ENCODE assay signal across 10 mouse cellular contexts in the genomic region with DNA sequence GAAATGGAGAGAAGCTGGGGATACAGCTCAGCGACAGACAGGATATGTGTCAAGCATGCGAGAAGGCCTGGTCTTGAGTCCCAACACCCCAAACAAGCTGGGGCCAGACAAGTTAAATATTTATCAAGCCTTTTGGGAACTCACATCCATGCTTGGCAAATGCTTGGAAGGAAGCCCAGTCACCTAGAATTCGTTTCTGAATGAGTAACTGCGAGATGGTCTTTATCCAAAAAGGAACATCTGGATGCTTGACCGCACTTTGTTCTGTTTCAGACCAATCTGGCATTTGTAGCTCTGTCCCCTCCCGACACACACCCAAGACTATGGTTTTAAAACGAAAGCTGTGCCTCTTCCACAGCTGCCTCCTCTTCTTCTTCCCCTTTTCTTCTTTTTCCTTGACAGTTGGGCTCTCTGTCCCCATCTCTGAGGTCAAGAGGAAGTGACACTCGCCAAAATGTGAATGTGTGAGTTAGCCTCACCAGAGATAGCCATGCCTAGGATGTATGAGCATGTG. TPM values are rescaled to one million over a fixed set of nuclear protein-coding genes. Genes with fewer than 3 reads are reported as not detected.
DNase-seq lines count a peak whose midpoint lies in the region; ATAC-seq and TF ChIP-seq lines count a peak whose summit lies in the region.
"Had no signal": no experiment of that assay in that cellular context is flagged by ENCODE, and none has a peak within 500 bp of the region (broad histone marks: within the 10 kb centered on the region; RNA-seq: fewer than 3 reads in every experiment).

No protein-coding gene starts in this region.

- no peak for TF ChIP-seq CTCF in layer of hippocampus, adult 2 months (conservative IDR thresholded peaks at IDR 0.05)

- no peak overlapping the region for H3K4me3 ChIP-seq in lung, embryonic 16.5 days (ENCODE audit: low read length)
- H3K4me3 ChIP-seq in layer of hippocampus, adult 2 months: no peak overlapping the region
- H3K4me3 ChIP-seq: embryonic facial prominence, embryonic 13.5 days; hindbrain, embryonic 12.5 days had no signal

- DNase-seq in A20 (ENCODE audit: low read depth, low spot score): peak; percentile 60
- peak; percentile 16 for DNase-seq in Muller cell, postnatal 12 days (ENCODE audit: inconsistent ontology term)
- peak; percentile 77 to 89 for DNase-seq in kidney, adult 8-10 months
- no peak for DNase-seq in layer of hippocampus, postnatal 10 days (ENCODE audit: low spot score in 2 of 2)
- no peak for DNase-seq in layer of hippocampus, adult 2 months (ENCODE audit: low spot score in 2 of 2)
- no peak for DNase-seq in cerebellum, adult 11-12 months
- DNase-seq in thymus, adult 18-20 months: no peak

- no peaks in the 10 kb centered on the region for H3K27me3 ChIP-seq in lung, embryonic 16.5 days (ENCODE audit: control insufficient read depth, insufficient read depth, low read depth, low read length)
- H3K27me3 ChIP-seq: embryonic facial prominence, embryonic 13.5 days; hindbrain, embryonic 12.5 days had no signal

- H3K4me2 ChIP-seq in lung, embryonic 16.5 days (ENCODE audit: low read depth, low read length): no peak overlapping the region
- H3K4me2 ChIP-seq: embryonic facial prominence, embryonic 13.5 days; hindbrain, embryonic 12.5 days had no signal

- peak; percentile 48 for ATAC-seq in lung, embryonic 16.5 days (ENCODE audit: low read depth)

- H3K4me1 ChIP-seq in lung, embryonic 16.5 days (replicated peaks; ENCODE audit: control insufficient read depth, insufficient read depth, low read length): peaks cover 11% of the 10 kb centered on the region; the same call in 1 of the 2 replicates
- H3K4me1 ChIP-seq: embryonic facial prominence, embryonic 13.5 days; hindbrain, embryonic 12.5 days had no signal

- H3K9me3 ChIP-seq in lung, embryonic 16.5 days (ENCODE audit: control insufficient read depth, low read length): no peaks in the 10 kb centered on the region
- H3K9me3 ChIP-seq: hindbrain, embryonic 12.5 days had no signal

- H3K27ac ChIP-seq in lung, embryonic 16.5 days (ENCODE audit: low read length): peak overlapping the region; percentile 45
- no peak overlapping the region for H3K27ac ChIP-seq in layer of hippocampus, adult 2 months
- H3K27ac ChIP-seq: embryonic facial prominence, embryonic 13.5 days; hindbrain, embryonic 12.5 days had no signal

- H3K9ac ChIP-seq in lung, embryonic 16.5 days (ENCODE audit: low read length): no peak overlapping the region
- H3K9ac ChIP-seq: embryonic facial prominence, embryonic 13.5 days; hindbrain, embryonic 12.5 days had no signal

- 32% methylated on average over 8 of the region's 8 CpGs for WGBS in lung, embryonic 16.5 days

- H3K36me3 ChIP-seq in lung, embryonic 16.5 days (ENCODE audit: control insufficient read depth, insufficient read depth, low read length): no peaks in the 10 kb centered on the region
- H3K36me3 ChIP-seq: embryonic facial prominence, embryonic 13.5 days; hindbrain, embryonic 12.5 days had no signal

RNA-seq across cellular contexts. Expression of gene Spin1, which starts 28.9 kb away (rescaled TPM):
- 76.8 and 80.4 TPM in 2 replicates for polyA plus RNA-seq in lung, embryonic 16.5 days (2015; fragmentation: Nextera tagmentation; extraction: Ambion mirVana)
- total RNA-seq in layer of hippocampus, postnatal 10 days (2021): 100 to 1,000 TPM; 180 to 193 TPM
- total RNA-seq in layer of hippocampus, adult 2 months (2021): 100 to 1,000 TPM; 162 to 167 TPM

Comparison
In these comparisons a context has a peak if more than half of its experiments do, and no peak if none do; other contexts are left out.
1. DNase-seq: peak in A20 (single experiment), Muller cell, postnatal 12 days (single experiment) and kidney, adult 8-10 months (2 of 2); none in layer of hippocampus, postnatal 10 days (0 of 2), layer of hippocampus, adult 2 months (0 of 2), cerebellum, adult 11-12 months (single experiment) and thymus, adult 18-20 months (0 of 2).